In genomic region chr4:145195172-145195571, GRCm38 (mm10) we compare ENCODE assay signal across 8 mouse cellular contexts. TPM values are rescaled to one million over a fixed set of nuclear protein-coding genes. Genes with fewer than 3 reads are reported as not detected.
DNase-seq lines count a peak whose midpoint lies in the region; ATAC-seq and TF ChIP-seq lines count a peak whose summit lies in the region.

No protein-coding gene starts in this region.

- TF ChIP-seq POLR2A in testis, adult 2 months (IDR thresholded peaks at IDR 0.05; ENCODE audit: control insufficient read depth, low read depth, low read length): no peak

- peak overlapping the region; percentile 79 for H3K4me3 ChIP-seq in erythroblast, embryonic 14.5 days (replicated peaks)
- peak overlapping the region; percentile 97 for H3K4me3 ChIP-seq in testis, adult 2 months (ENCODE audit: control insufficient read depth, low read depth, low read length)
- H3K4me3 ChIP-seq in liver, embryonic 15.5 days (replicated peaks): peak overlapping the region; percentile 94

- H3K9me3 ChIP-seq in erythroblast, embryonic 14.5 days (ENCODE audit: control insufficient read depth, low read length): no peaks in the 10 kb centered on the region
- no peaks in the 10 kb centered on the region for H3K9me3 ChIP-seq in liver, embryonic 15.5 days (replicated peaks)

- no peak for DNase-seq in testis, postnatal 10 days (ENCODE audit: low spot score)
- DNase-seq in urinary bladder, postnatal 36 days (ENCODE audit: low spot score in 2 of 2): no peak
- DNase-seq in cerebellum, postnatal 4 days (ENCODE audit: low spot score in 2 of 2): no peak
- no peak for DNase-seq in right cerebral cortex, adult 2 months (ENCODE audit: low spot score in 2 of 2)

- ATAC-seq in erythroblast, adult 5-6 weeks (replicated peaks; ENCODE audit: low FRiP score, poor library complexity, severe bottlenecking): no peak
- no peak for ATAC-seq in liver, embryonic 15.5 days (ENCODE audit: insufficient read depth)

- no peak overlapping the region for H3K9ac ChIP-seq in liver, embryonic 15.5 days

- no peaks in the 10 kb centered on the region for H3K27me3 ChIP-seq in erythroblast, embryonic 14.5 days (ENCODE audit: control insufficient read depth)
- no peaks in the 10 kb centered on the region for H3K27me3 ChIP-seq in testis, adult 2 months (ENCODE audit: control insufficient read depth, insufficient read depth, low read length)
- no peaks in the 10 kb centered on the region for H3K27me3 ChIP-seq in liver, embryonic 15.5 days

- H3K27ac ChIP-seq in testis, adult 2 months (ENCODE audit: control insufficient read depth, insufficient read depth, low read depth, low read length): no peak overlapping the region
- no peak overlapping the region; the same call in 1 of the 2 replicates for H3K27ac ChIP-seq in liver, embryonic 15.5 days (replicated peaks)

- 20% methylated on average over 5 of the region's 5 CpGs for WGBS in liver, embryonic 15.5 days (ENCODE audit: insufficient replicate concordance)

- H3K36me3 ChIP-seq in erythroblast, embryonic 14.5 days (ENCODE audit: control insufficient read depth): peaks cover 14% of the 10 kb centered on the region
- H3K36me3 ChIP-seq in testis, adult 2 months (ENCODE audit: control insufficient read depth, insufficient read depth, low read length): no peaks in the 10 kb centered on the region
- H3K36me3 ChIP-seq in liver, embryonic 15.5 days (replicated peaks): peaks cover 8% of the 10 kb centered on the region; the same call in 1 of the 2 replicates

- H3K4me1 ChIP-seq in erythroblast, embryonic 14.5 days (ENCODE audit: control insufficient read depth): peaks cover 72% of the 10 kb centered on the region
- peaks cover 7% of the 10 kb centered on the region for H3K4me1 ChIP-seq in testis, adult 2 months (ENCODE audit: control insufficient read depth, insufficient read depth, low read length)
- peaks cover 75% of the 10 kb centered on the region for H3K4me1 ChIP-seq in liver, embryonic 15.5 days (replicated peaks)

- TF ChIP-seq CTCF in testis, adult 2 months (IDR thresholded peaks at IDR 0.05; ENCODE audit: control insufficient read depth, insufficient read depth, insufficient replicate concordance, low read depth, low read length): no peak

- H3K4me2 ChIP-seq in liver, embryonic 15.5 days: peak overlapping the region; percentile 90

RNA-seq across cellular contexts. Expression of gene Vps13d, which starts 0.4 kb away (rescaled TPM):
- 0.69 and 1.4 TPM in 2 replicates for polyA plus RNA-seq in erythroblast, embryonic 14.5 days (2012)
- total RNA-seq in erythroblast, adult 5-6 weeks (2015; ENCODE audit: low replicate concordance): 33.9 and 44.2 TPM in 2 replicates
- total RNA-seq in erythroblast, adult 5-6 weeks (2017; ENCODE audit: low replicate concordance): 38.5 and 46.0 TPM in 2 replicates
- polyA plus RNA-seq in testis, adult 2 months (2012; rRNA removed): 6.0 and 7.3 TPM in 2 replicates
- polyA plus RNA-seq in liver, embryonic 15.5 days (2015; fragmentation: Nextera tagmentation; extraction: Ambion mirVana): 3.5 and 3.9 TPM in 2 replicates

RNA-seq across cellular contexts. Expression of gene Tnfrsf1b, which starts 51.5 kb away (rescaled TPM):
- polyA plus RNA-seq in erythroblast, embryonic 14.5 days (2012): 0.06 and 0.52 TPM in 2 replicates
- 10.6 and 19.9 TPM in 2 replicates for total RNA-seq in erythroblast, adult 5-6 weeks (2015; ENCODE audit: low replicate concordance)
- 10.0 and 12.1 TPM in 2 replicates for total RNA-seq in erythroblast, adult 5-6 weeks (2017; ENCODE audit: low replicate concordance)
- polyA plus RNA-seq in testis, adult 2 months (2012; rRNA removed): 0.96 and 1.0 TPM in 2 replicates
- 7.7 and 9.3 TPM in 2 replicates for polyA plus RNA-seq in liver, embryonic 15.5 days (2015; fragmentation: Nextera tagmentation; extraction: Ambion mirVana)
